8 mouse cellular contexts compared by ENCODE assay signal in the genomic region with DNA sequence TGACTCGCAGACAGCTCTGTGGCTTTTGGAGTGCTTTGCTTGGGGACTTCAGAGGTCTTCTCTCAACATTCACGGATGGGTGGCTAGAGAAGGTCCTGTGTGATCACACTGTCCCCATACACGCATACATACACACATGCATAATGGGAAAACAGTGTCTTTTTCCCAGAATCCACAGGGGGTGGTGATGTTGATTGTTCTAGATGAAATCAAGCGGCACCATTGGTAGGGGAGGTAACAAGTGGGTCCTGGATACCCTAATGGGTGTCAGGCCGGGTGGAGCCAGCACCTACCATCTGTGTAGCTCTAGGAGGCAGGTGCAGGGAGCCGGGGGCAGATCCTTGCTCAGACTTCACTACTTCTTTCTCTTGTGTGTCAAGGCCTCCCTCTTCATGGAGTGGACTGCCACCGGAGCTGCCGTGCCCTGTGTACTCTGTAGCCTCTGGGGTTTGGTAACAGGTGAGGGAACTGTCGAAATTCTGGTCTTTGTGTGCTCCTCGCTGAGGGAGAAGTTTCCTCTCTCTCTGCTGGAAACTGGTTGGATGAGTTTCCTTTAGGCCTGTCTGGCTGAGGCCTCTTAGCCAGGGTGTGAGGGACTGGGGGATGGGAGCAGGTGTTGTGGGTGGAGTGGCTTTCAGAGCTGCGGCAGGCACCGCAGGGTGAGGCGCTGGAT. TPM values are rescaled to one million over a fixed set of nuclear protein-coding genes. Genes with fewer than 3 reads are reported as not detected.
DNase-seq lines count a peak whose midpoint lies in the region; ATAC-seq lines count a peak whose summit lies in the region.

No protein-coding gene starts in this region.

- peak overlapping the region; percentile 46 for H3K4me2 ChIP-seq in forebrain, embryonic 13.5 days
- peak overlapping the region; percentile 40 for H3K4me2 ChIP-seq in midbrain, embryonic 12.5 days (replicated peaks)

- peak; percentile 42 for DNase-seq in kidney, adult 18-20 months
- no peak for DNase-seq in kidney, postnatal 10 days
- DNase-seq in kidney, postnatal 4 days, result peak; percentile 54 to 64
- DNase-seq in cerebellum, postnatal 10 days, result no peak
- no peak for DNase-seq in c-Kit-positive CD71-positive TER-119-positive erythroid progenitor cells, embryonic 14.5 days (ENCODE audit: low spot score)

- H3K4me3 ChIP-seq in forebrain, embryonic 13.5 days, result no peak overlapping the region
- no peak overlapping the region for H3K4me3 ChIP-seq in midbrain, embryonic 12.5 days

- no peaks in the 10 kb centered on the region for H3K9me3 ChIP-seq in forebrain, embryonic 13.5 days (replicated peaks)
- no peaks in the 10 kb centered on the region for H3K9me3 ChIP-seq in midbrain, embryonic 12.5 days

- H3K4me1 ChIP-seq in forebrain, embryonic 13.5 days, result peaks cover 21% of the 10 kb centered on the region
- H3K4me1 ChIP-seq in midbrain, embryonic 12.5 days, result peaks cover 23% of the 10 kb centered on the region

- 22% methylated on average over 13 of the region's 13 CpGs for WGBS in forebrain, embryonic 13.5 days
- WGBS in midbrain, embryonic 12.5 days, result 15% methylated on average over 13 of the region's 13 CpGs

- H3K27ac ChIP-seq in forebrain, embryonic 13.5 days, result no peak overlapping the region
- no peak overlapping the region for H3K27ac ChIP-seq in midbrain, embryonic 12.5 days (replicated peaks)

- peaks cover 35% of the 10 kb centered on the region for H3K27me3 ChIP-seq in forebrain, embryonic 13.5 days
- H3K27me3 ChIP-seq in midbrain, embryonic 12.5 days, result peaks cover 43% of the 10 kb centered on the region

- ATAC-seq in forebrain, embryonic 13.5 days, result peak; percentile 43; the same call in 1 of the 2 replicates
- ATAC-seq in midbrain, embryonic 12.5 days (ENCODE audit: low FRiP score, low read depth), result peak; percentile 32; the same call in 1 of the 2 replicates
- ATAC-seq in erythroblast, adult 5-6 weeks (replicated peaks; ENCODE audit: low FRiP score, poor library complexity, severe bottlenecking), result no peak

- no peak overlapping the region for H3K9ac ChIP-seq in forebrain, embryonic 13.5 days
- H3K9ac ChIP-seq in midbrain, embryonic 12.5 days (replicated peaks), result no peak overlapping the region

- H3K36me3 ChIP-seq in forebrain, embryonic 13.5 days (ENCODE audit: poor library complexity, severe bottlenecking), result no peaks in the 10 kb centered on the region
- H3K36me3 ChIP-seq in midbrain, embryonic 12.5 days, result no peaks in the 10 kb centered on the region

RNA-seq across cellular contexts. Expression of a gene that starts 16.9 kb away (rescaled TPM):
- polyA plus RNA-seq in forebrain, embryonic 13.5 days (2015; fragmentation: Nextera tagmentation; extraction: Ambion mirVana), result 0.63 and 0.97 TPM in 2 replicates
- polyA plus RNA-seq in midbrain, embryonic 12.5 days (2016; fragmentation: Nextera tagmentation; extraction: Ambion mirVana), result 1.3 and 1.8 TPM in 2 replicates
- 6.1 TPM in 2 replicates for total RNA-seq in erythroblast, adult 5-6 weeks (2015; ENCODE audit: low replicate concordance)
- total RNA-seq in erythroblast, adult 5-6 weeks (2017; ENCODE audit: low replicate concordance), result 5.0 and 7.3 TPM in 2 replicates

Comparison
In these comparisons a context has a peak if more than half of its experiments do, and no peak if none do; other contexts are left out.
1. DNase-seq: peak in kidney, adult 18-20 months (single experiment) and kidney, postnatal 4 days (2 of 2); none in kidney, postnatal 10 days (single experiment), cerebellum, postnatal 10 days (0 of 2) and c-Kit-positive CD71-positive TER-119-positive erythroid progenitor cells, embryonic 14.5 days (single experiment).